Mouse (Mus musculus) naive thymus-derived CD4-positive, alpha-beta T cell, adult 2 months (primary cell): ENCODE measurements around the gene Naa38.

ENCODE experiments used
- DNase-seq: peaks from one replicate; pipeline ENCODE4 v3.0.0-alpha.2; 2011; ENCODE audit warnings: low read depth

Gene Naa38

GRCm38 (mm10) chr11:69395235-69395633 is at the start of gene Naa38, which contains the start of gene Cyb5d1:
TSS of gene Naa38 (plus strand) at chr11:69395487.
TSS of gene Cyb5d1 (minus strand) at chr11:69395631.
- DNase-seq = peak; percentile 95

- DNase-seq = no peak
These were observed 48.8 kb upstream of the Naa38 start for GRCm38 (mm10) chr11:69346441-69346840.

GRCm38 (mm10) chr11:69356544-69356943 is 38.7 kb upstream of the Naa38 start:
- DNase-seq = no peak

- DNase-seq = no peak
These were observed 37.6 kb upstream of the Naa38 start for GRCm38 (mm10) chr11:69357690-69358089.

- no peak for DNase-seq
These were observed 33.3 kb upstream of the Naa38 start for GRCm38 (mm10) chr11:69362021-69362420.

- no peak for DNase-seq
These were observed 32.8 kb upstream of the Naa38 start for GRCm38 (mm10) chr11:69362479-69362878.

GRCm38 (mm10) chr11:69364376-69364775 is 30.9 kb upstream of the Naa38 start:
- no peak for DNase-seq

GRCm38 (mm10) chr11:69364910-69365309 is 30.4 kb upstream of the Naa38 start:
- peak; percentile 31 for DNase-seq

GRCm38 (mm10) chr11:69365722-69366121 is 29.6 kb upstream of the Naa38 start:
- peak; percentile 37 for DNase-seq

- DNase-seq = peak; percentile 97
These were observed 29.0 kb upstream of the Naa38 start for GRCm38 (mm10) chr11:69366157-69366854.

GRCm38 (mm10) chr11:69366855-69367615 is 28.3 kb upstream of the Naa38 start:
- DNase-seq = no peak

GRCm38 (mm10) chr11:69367616-69368355 is 27.5 kb upstream of the Naa38 start:
- DNase-seq = peak; percentile 49

- peak; percentile 57 for DNase-seq
These were observed 26.7 kb upstream of the Naa38 start for GRCm38 (mm10) chr11:69368356-69369214.

- no peak for DNase-seq
These were observed 25.9 kb upstream of the Naa38 start, which contains the start of gene Chd3 for GRCm38 (mm10) chr11:69369215-69369989. TSS of gene Chd3 (minus strand) at chr11:69369406.

- peak; percentile 38 for DNase-seq
These were observed 25.1 kb upstream of the Naa38 start for GRCm38 (mm10) chr11:69369990-69370816.

- DNase-seq = no peak
These were observed 24.5 kb upstream of the Naa38 start for GRCm38 (mm10) chr11:69370817-69371215.

- no peak for DNase-seq
These were observed 23.7 kb upstream of the Naa38 start for GRCm38 (mm10) chr11:69371601-69372000.

GRCm38 (mm10) chr11:69372056-69372779 is 23.1 kb upstream of the Naa38 start:
- DNase-seq = peak; percentile 67

- DNase-seq = peak; percentile 85
These were observed 22.5 kb upstream of the Naa38 start for GRCm38 (mm10) chr11:69372780-69373170.
